Mouse (Mus musculus) MEL (cell line): ENCODE results near the gene Asb17.

Source experiments
- CHD1 ChIP-seq: IDR thresholded peaks from 2 replicates; pipeline ENCODE4 v1.6.1; 2012; ENCODE audit warnings: low read depth, mild to moderate bottlenecking, inconsistent platforms, low read length, improper control_type of control experiment
- CTCF ChIP-seq, 3 experiments: IDR thresholded peaks in 2 of 3; conservative IDR thresholded peaks in 1 of 3; 2 replicates each; pipeline ENCODE4 v1.5.1; 2011 to 2012; ENCODE audit warnings: low read length in 3 of 3, low read depth in 2 of 3, mild to moderate bottlenecking in 2 of 3, improper control_type of control experiment in 1 of 3, inconsistent platforms in 1 of 3, mixed read lengths in 1 of 3, moderate library complexity in 1 of 3; ENCODE audit not compliant: control insufficient read depth in 1 of 3, insufficient read depth in 1 of 3, poor library complexity in 1 of 3, severe bottlenecking in 1 of 3
- EP300 ChIP-seq, 2 experiments: IDR thresholded peaks; 2 replicates each; pipeline ENCODE4 v1.6.1; 2011; ENCODE audit warnings: improper control_type of control experiment in 2 of 2, low read length in 2 of 2, low read depth in 1 of 2, mild to moderate bottlenecking in 1 of 2
- ETS1 ChIP-seq: IDR thresholded peaks from 2 replicates; pipeline ENCODE4 v1.6.1; 2012; ENCODE audit warnings: low read depth, mild to moderate bottlenecking, inconsistent platforms, low read length, improper control_type of control experiment, moderate library complexity
- GATA1 ChIP-seq: IDR thresholded peaks from 2 replicates; pipeline ENCODE4 v1.6.1; 2011; ENCODE audit warnings: low read depth, low read length, improper control_type of control experiment
- MAFK ChIP-seq: IDR thresholded peaks from 2 replicates; pipeline ENCODE4 v1.6.1; 2011; ENCODE audit warnings: low read depth, mild to moderate bottlenecking, low read length, improper control_type of control experiment, borderline replicate concordance
- POLR2A ChIP-seq, 2 experiments: IDR thresholded peaks; 2 replicates each; pipeline ENCODE4 v1.6.1; 2011 to 2012; ENCODE audit warnings: low read length in 2 of 2, mild to moderate bottlenecking in 2 of 2, control low read depth in 1 of 2, improper control_type of control experiment in 1 of 2, low read depth in 1 of 2, moderate library complexity in 1 of 2; ENCODE audit not compliant: control insufficient read depth in 1 of 2, insufficient read depth in 1 of 2, poor library complexity in 1 of 2
- POLR2AphosphoS2 ChIP-seq: IDR thresholded peaks from 2 replicates; pipeline ENCODE4 v1.6.1; 2011; ENCODE audit warnings: low read length, improper control_type of control experiment
- SIN3A ChIP-seq: IDR thresholded peaks from 2 replicates; pipeline ENCODE4 v1.6.1; 2012; ENCODE audit warnings: low read length, improper control_type of control experiment, inconsistent platforms
- TBP ChIP-seq: IDR thresholded peaks from 2 replicates; pipeline ENCODE4 v1.8.0; 2011; ENCODE audit warnings: low read depth, low read length, improper control_type of control experiment
- TCF12 ChIP-seq: IDR thresholded peaks from 2 replicates; pipeline ENCODE4 v1.6.1; 2014; ENCODE audit warnings: low read depth, mild to moderate bottlenecking, inconsistent platforms, low read length, improper control_type of control experiment, moderate library complexity

- TF ChIP-seq CTCF (IDR thresholded peaks at IDR 0.05 in 2 of 3, conservative IDR thresholded peaks at IDR 0.05 in 1 of 3; ENCODE audit: control insufficient read depth in 1 of 3, insufficient read depth in 1 of 3, low read depth in 2 of 3, low read length in 3 of 3, poor library complexity in 1 of 3, severe bottlenecking in 1 of 3) (no peak), CHD1 (no peak), MAFK (no peak), SIN3A (no peak), EP300 (IDR thresholded peaks at IDR 0.05; ENCODE audit: low read depth in 1 of 2, low read length in 2 of 2) (no peak), GATA1 (no peak), POLR2A (IDR thresholded peaks at IDR 0.05; ENCODE audit: control insufficient read depth in 1 of 2, insufficient read depth in 1 of 2, low read depth in 1 of 2, low read length in 2 of 2, poor library complexity in 1 of 2) (no peak; a peak in 1 of 4 replicates), TBP (no peak), POLR2AphosphoS2 (no peak), TCF12 (no peak), ETS1 (no peak)
Measured at GRCm38 (mm10) chr3:153902595-153902994, 58.6 kb downstream of the Asb17 start.
